Mouse (Mus musculus) left cerebral cortex, postnatal 36 days (tissue): ENCODE measurements at regions not wholly inside any gene's neighbourhood (a gene's known extent, or its start where the extent isn't known, plus 50 kb on each side); places are given as distances from the start of the nearest gene placed in this dataset.
"Not testable (repeated sequence)": the region's sequence is repeated elsewhere in the genome, so short reads cannot be mapped to it uniquely, and the experiment has no call there.

ENCODE experiments used
- DNase-seq, 2 experiments: peaks; one replicate each; pipeline ENCODE4 v3.0.0; 2021 to 2022; ENCODE audit warnings: low spot score in 2 of 2, mixed read lengths in 1 of 2
- intact Hi-C: fragments of 180-260 bp; cut with DNase I; formaldehyde crosslinking; loops from one replicate; pipeline ENCODE4 v1.15.1; 2025

DNA sequence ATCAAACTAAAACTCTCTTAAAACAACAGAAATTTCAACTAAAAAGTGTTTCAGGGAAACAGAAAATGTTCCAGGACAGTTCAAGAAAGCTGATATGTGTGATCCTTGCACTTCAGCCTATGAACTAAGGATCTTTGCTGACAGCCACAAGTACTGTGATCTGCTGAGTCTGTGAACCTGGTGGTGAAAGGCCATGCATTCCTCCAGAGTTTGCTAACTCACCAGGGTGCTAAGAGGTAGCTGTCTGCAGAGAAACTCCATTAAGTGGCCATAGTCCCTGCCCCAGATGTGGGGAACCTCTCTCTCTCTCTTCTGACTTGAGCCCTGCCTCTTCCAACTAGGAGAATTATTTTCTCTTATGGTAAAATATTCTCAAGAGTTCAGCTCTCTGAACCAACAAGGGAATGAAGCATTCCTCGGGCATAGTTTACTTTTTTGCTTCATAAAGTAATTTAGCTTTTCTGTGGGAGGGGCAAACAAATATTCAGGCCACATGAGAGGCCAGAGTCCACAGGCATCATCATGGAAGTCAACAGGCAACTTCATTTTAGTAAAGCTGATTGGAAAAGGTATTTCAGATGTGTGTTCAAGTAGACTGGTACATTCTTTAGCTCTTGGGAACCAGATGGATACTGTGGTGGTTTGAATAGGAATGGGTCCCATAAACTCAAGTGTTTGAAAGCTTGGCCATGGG, 73.8 kb upstream of the Gucy1a1 start:
- intact Hi-C loops, DNase-seq: not testable (repeated sequence)

- intact Hi-C loops, result no loop called here
- DNase-seq, result no peak
Observed at GRCm38 (mm10) chr3:82214566-82215465, 69.2 kb upstream of the Gucy1a1 start.

DNA sequence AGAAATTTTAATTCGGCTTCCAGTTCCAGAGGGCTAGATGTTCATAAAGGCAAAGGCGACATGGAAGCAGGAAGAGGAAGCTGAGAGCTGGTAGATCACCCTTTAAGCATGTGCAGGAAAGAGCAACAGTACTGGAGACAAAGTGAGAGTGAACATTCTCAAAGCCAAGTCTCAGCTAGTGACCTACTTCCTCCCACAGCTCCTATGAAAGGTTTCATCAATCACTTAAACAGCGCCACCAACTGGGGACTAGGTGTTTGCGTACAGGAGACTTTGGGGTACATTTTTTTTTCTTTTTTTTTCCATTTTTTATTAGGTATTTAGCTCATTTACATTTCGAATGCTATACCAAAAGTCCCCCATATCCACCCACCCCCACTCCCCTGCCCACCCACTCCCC, 61.7 kb upstream of the Gucy1a1 start:
- no peak for DNase-seq
- intact Hi-C loops, result no loop called here
